Mouse (Mus musculus): ENCODE measurements around the gene Hectd4.

Hectd4 gene

DNA sequence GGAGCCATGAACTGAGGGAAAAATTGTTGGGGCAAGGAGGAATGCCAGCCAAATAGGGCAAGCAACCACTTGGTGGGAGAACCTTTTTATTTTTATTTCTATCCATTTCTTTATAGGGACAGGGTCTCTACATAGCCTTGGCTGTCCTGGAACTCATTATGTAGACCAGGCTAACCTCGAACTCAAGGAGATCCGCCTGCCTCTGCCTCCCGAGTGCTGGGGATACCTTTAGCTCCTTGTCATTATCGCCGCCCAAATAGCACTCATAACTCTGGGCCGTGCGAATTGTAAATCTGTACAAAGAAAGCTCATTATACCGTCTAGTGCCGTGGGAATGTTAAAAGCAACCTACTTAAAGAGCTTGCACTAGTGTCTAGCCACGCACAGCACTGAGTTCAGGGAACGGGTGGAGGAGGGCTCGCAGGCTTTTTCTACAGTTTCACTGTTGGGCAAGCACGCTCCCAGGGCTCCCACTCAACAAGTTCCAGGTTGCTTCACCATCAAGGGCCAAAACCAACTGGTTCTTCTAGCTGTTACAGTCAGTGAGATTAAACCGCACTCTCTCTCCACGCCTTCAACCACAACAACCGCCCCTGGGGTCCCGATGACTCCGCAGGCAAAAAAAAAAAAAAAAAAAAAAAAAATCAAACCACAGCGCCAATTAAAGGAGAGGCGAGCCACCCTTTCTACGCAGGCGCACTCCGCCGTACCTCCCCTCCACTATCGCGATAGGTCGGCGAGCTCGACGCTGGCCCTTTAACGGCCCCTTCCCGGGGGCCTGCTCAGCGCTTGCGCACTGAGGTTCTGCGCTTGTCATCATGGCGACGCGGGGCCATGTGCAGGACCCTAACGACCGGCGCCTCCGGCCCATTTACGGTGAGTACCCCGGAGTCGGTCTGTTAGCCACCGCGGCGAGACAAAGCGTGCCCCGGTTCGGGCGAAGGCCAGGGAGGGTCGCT is 177.4 kb downstream of the Hectd4 start, which contains the start of gene Naa25:
TSS of gene Naa25 (plus strand) at position 750 of the 959 bp plus-strand sequence.
- DNase-seq (ENCODE audit: low spot score), result peak; percentile 92

- DNase-seq (ENCODE audit: low spot score), result no peak
Observed at GRCm38 (mm10) chr5:121398146-121398964, 178.3 kb downstream of the Hectd4 start.

- DNase-seq (ENCODE audit: low spot score), result no peak
Observed at GRCm38 (mm10) chr5:121398965-121399462, 179.0 kb downstream of the Hectd4 start.

- no peak for DNase-seq (ENCODE audit: low spot score)
Observed at GRCm38 (mm10) chr5:121399540-121399939, 179.5 kb downstream of the Hectd4 start.

- no peak for DNase-seq (ENCODE audit: low spot score)
Observed at GRCm38 (mm10) chr5:121400064-121400463, 180.0 kb downstream of the Hectd4 start.

GRCm38 (mm10) chr5:121400849-121401248 is 180.8 kb downstream of the Hectd4 start:
- no peak for DNase-seq (ENCODE audit: low spot score)

- DNase-seq (ENCODE audit: low spot score), result no peak
Observed at GRCm38 (mm10) chr5:121407856-121408255, 187.8 kb downstream of the Hectd4 start.

DNA sequence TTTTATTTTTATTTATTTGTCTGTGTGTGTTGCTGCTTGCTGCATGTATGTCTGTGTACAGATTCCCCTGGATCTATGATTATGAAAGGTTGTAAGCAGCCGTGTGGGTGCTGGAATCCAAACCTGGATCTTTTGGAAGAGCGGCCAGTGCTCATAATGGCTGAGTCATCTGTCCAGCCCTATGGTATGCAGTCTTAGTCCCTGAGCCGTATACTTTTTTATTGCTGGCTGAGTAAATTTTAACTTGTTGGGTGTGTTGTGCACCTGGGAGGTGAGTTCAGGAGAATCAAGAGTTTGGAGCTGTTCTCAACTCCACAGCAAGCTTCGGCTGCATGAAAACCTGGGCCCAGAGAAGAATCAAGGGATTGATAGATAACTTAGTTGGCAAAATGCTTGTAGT is 191.0 kb downstream of the Hectd4 start:
- DNase-seq (ENCODE audit: low spot score), result no peak

All from urinary bladder, postnatal 10 days (tissue).